Mouse (Mus musculus) frontal cortex, adult 2 months (tissue): ENCODE data around the gene Gmppb. TPM values are rescaled to one million over a fixed set of nuclear protein-coding genes. Genes with fewer than 3 reads are reported as not detected.
A peak's percentile ranks its signal among the peaks of the same experiment; 100 is the strongest.

Experiments
- DNase-seq, 2 experiments: peaks; one replicate each; pipeline ENCODE4 v3.0.0; 2022; ENCODE audit warnings: low spot score in 1 of 2; ENCODE audit errors: extremely low spot score in 1 of 2
- polyA plus RNA-seq: library from polyadenylated mRNA; depleted of rRNA; stranded (reverse); fragments of >200 nt; gene quantifications from 2 replicates; pipeline ENCODE4 v1.2.3, GENCODE M21; 2012; rRNA removed

Gmppb gene
- polyA plus RNA-seq, 1 experiment, result 37.5 TPM

- DNase-seq, result no peak
Observed at GRCm38 (mm10) chr9:108073141-108073930, 24.3 kb downstream of the Gmppb start.

GRCm38 (mm10) chr9:108080168-108080567, 31.1 kb downstream of the Gmppb start, which contains the start of gene Mst1:
Mst1 (plus strand) TSS chr9:108080436.
- DNase-seq, result no peak

- DNase-seq, result no peak
Observed at GRCm38 (mm10) chr9:108082549-108082948, 33.5 kb downstream of the Gmppb start.

- DNase-seq, result no peak
Observed at GRCm38 (mm10) chr9:108082988-108083431, 34.0 kb downstream of the Gmppb start, which contains the start of gene Rnf123. Rnf123 (minus strand) TSS chr9:108083346.

DNA sequence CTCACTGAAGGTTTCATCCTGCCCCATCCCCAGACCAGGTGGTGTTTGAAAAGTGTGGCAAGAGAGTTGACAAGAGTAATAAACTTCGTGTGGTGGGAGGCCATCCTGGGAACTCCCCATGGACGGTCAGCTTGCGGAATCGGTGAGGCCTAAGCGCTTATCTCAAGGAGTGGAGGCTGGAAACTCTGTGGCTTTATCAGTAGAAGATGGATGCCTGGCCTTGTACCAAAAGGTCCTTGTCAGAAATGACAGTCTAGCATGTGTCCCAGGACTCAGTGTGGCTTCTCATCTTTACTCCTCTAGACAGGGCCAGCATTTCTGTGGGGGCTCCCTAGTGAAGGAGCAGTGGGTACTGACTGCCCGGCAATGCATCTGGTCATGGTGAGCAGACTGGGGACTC, 34.5 kb downstream of the Gmppb start:
- DNase-seq, result no peak

DNA sequence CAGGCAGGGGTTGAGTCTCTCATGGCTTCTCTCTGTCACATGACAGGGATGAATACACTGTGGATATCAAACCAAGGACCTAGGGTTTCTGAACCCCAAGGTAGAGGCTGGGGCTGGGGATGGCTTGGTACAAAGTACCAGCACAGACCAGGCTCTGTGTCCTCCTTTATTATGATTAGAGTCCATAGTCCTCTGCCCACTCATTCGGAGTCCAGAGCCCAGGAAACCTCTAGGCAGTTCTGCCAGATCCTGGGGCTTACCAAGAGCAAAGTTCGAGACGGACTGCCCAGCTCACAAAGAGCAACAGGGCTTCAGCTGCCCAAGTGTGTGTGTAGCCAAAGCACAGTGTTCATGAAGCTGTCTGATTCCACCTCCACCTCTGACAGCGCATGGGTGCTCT, 36.2 kb downstream of the Gmppb start:
- no peak for DNase-seq

DNA sequence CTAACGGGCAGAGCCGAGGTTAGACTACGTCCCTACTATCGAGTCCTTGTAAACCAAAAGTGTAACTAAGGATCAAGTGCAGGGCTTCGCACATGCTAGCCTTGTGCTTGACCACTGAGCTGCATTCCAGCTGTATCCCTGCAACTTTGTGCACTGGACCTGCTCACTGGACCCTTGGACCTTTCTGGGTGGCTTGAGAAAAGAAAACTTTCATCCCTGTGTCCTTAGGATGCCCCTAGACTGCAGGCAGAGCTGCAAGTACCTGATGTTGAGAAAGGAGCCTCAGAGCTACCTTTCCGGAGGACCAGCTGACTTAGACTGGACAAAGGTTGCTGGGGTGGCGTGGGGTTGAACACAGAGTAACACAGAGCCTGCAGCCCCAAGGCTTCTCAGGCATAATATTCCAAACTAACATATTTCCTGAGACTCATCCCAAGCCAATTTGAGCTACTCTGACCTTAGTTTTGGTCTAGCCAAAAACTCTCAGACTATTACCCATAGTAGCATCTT, 41.6 kb downstream of the Gmppb start:
- DNase-seq, result no peak

- no peak for DNase-seq
Observed at GRCm38 (mm10) chr9:108093586-108093985, 44.5 kb downstream of the Gmppb start.

DNA sequence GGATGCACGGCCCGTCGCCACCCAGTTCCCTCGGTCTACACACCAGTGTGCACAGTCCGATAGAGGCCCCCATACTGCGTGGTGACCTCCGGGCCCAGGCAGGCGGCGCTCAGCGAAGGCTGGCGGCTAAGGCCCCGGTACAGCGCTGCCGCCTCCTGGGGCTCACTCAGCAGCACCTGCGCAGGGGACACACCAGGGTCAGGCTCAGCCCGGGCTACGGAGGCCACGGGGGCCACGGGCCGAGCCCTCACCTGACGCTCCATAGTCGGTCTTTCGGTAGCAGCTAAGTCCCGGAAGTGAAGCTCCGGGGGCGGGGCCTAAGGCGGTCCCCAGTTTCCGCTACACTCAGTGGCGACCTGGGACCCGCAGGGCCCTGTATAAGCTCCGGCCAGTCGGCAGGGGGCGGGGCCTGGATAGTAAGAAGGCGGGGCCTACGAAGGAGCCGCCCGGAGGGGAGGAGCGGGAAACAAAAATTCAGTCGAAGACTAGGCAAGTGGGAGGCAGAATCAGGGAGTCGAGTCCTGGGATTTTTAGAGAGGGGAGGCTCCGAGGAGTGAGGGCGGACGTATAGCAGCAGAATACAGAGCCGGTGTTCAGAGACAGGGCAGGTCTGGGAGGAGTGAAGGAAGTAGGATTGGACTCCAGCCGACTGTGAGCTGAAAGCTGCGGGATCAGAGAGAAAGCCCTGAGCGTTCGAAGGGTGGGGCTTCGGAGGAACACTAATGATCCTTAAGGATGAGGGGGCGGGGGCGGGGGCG, 45.3 kb downstream of the Gmppb start, which contains the start of gene Apeh:
Gene Apeh (minus strand): TSS at position 423 of the 758 bp plus-strand sequence.
- DNase-seq, result peak; percentile 79 to 89

GRCm38 (mm10) chr9:108094998-108095411, 46.0 kb downstream of the Gmppb start:
- DNase-seq, result no peak

DNA sequence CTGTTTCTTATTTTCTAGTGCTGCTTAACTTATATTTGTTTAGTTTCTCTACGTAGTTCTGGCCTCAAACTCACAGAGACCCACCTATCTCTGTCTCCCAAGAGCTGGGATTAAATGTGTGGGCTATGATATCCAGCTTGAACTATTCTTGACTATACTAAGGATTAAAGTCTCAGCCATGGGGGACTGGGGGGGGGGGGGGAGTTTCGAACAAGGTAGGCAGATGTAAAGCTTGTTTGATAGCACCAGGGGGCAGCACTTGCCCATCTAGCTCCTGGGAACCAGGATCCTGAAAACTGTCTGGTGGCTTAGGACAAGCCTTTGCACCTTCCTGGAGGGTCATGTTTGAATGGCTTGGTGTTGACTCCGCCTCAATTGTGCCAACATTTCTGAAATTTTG, 46.5 kb downstream of the Gmppb start:
- peak in 1 of 2 experiments; percentile 77 for DNase-seq

DNA sequence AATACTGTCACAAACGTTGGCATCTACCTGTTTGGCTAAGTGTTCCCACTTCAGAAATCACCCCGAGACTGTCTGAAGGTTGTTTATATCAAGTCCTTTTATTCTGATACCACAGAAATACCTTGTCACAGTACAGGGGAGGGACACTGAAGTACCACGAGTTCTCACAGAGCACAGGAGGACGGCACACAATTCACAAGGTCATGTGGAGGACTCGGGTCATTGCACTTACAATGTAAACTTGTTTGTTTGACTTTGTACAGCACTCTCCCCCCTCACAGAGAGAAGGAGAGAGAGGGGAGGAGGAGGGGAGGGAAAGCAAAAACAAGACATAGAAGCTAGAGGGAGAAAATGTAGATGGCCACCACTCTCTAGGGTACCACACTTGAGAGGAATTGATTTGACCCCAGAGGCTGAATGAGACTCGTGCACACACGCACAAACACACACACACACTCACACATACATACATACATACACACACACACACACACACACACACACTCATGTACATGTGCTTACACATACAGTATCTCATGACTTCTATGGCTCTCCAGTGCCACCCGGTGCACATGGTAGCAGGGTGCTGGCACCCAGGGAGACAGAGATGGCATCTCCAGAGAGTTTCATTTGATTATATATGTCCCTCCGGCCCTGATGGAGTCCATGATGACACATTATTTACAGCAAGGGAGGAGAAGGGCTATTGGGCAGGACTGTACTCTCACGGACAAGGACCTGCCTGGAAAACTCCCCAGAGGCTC, 47.1 kb downstream of the Gmppb start:
- DNase-seq, result no peak

GRCm38 (mm10) chr9:108099619-108100018, 50.6 kb downstream of the Gmppb start:
- DNase-seq, result no peak

Other genes with a start within 250 kb of the Gmppb start
- gene Rbm6, start 176.0 kb upstream of the Gmppb start, polyA plus RNA-seq, result 70.3 and 70.8 TPM in 2 replicates
- 28.2 and 28.5 TPM in 2 replicates for gene Mon1a, start 161.1 kb upstream of the Gmppb start, polyA plus RNA-seq
- gene Mst1r, start 142.4 kb upstream of the Gmppb start, polyA plus RNA-seq, result 1.2 and 2.1 TPM in 2 replicates
- gene Actl11, start 120.8 kb upstream of the Gmppb start, polyA plus RNA-seq, result not detected in 2 replicates
- gene Camkv, start 113.6 kb upstream of the Gmppb start, polyA plus RNA-seq, result 405 and 456 TPM in 2 replicates
- 21.0 and 21.2 TPM in 2 replicates for gene Traip, start 99.1 kb upstream of the Gmppb start, polyA plus RNA-seq
- 15.6 and 16.7 TPM in 2 replicates for gene Uba7, start 73.7 kb upstream of the Gmppb start, polyA plus RNA-seq
- gene Gm20661, start 66.2 kb upstream of the Gmppb start, polyA plus RNA-seq, result 0.18 and 0.34 TPM in 2 replicates
- gene Inka1, start 63.4 kb upstream of the Gmppb start, polyA plus RNA-seq, result 6.1 and 8.2 TPM in 2 replicates
- 1.5 and 2.8 TPM in 2 replicates for gene Cdhr4, start 56.7 kb upstream of the Gmppb start, polyA plus RNA-seq
- gene Gm20662, start 52.9 kb upstream of the Gmppb start, polyA plus RNA-seq, result 7.1 and 7.7 TPM in 2 replicates
- 213 and 222 TPM in 2 replicates for gene Ip6k1, start 46.7 kb upstream of the Gmppb start, polyA plus RNA-seq
- 1.4 and 1.6 TPM in 2 replicates for gene Amigo3, start 3.9 kb downstream of the Gmppb start, polyA plus RNA-seq
- 0.04 and 0.19 TPM in 2 replicates for gene Mst1, start 31.2 kb downstream of the Gmppb start, polyA plus RNA-seq
- 87.8 and 92.0 TPM in 2 replicates for gene Rnf123, start 34.1 kb downstream of the Gmppb start, polyA plus RNA-seq
- 32.7 and 32.9 TPM in 2 replicates for gene Apeh, start 45.4 kb downstream of the Gmppb start, polyA plus RNA-seq
- 95.0 and 100 TPM in 2 replicates for gene Bsn, start 141.1 kb downstream of the Gmppb start, polyA plus RNA-seq
- 36.1 and 38.8 TPM in 2 replicates for gene Dag1, start 214.7 kb downstream of the Gmppb start, polyA plus RNA-seq
- 85.9 and 110 TPM in 2 replicates for gene Nicn1, start 241.2 kb downstream of the Gmppb start, polyA plus RNA-seq
- 57.5 and 60.3 TPM in 2 replicates for gene Amt, start 247.6 kb downstream of the Gmppb start, polyA plus RNA-seq